Mouse (Mus musculus): ENCODE measurements at regions not wholly inside any gene's neighbourhood (a gene's known extent, or its start where the extent isn't known, plus 50 kb on each side); places are given as distances from the start of the nearest gene placed in this dataset.

DNA sequence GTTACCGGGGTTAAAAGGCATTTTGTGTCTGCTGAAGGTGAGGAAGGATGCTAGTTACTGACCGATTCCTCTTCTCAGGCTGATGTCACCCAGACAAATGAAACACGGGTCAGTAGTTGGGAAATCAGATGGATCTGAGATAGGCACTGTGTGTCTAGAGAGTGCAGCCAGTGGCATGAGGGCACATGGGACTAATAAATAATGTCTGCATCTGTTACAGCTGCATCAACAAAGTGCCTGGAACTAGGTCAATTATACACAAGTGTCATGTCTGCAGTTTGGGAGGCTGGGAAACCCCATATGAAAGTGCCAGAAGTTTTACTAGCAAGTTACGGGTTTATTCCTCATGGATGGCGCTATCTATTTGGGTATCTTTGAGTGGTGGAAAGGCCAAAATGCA, 68.8 kb downstream of the Cxcl12 start:
- DNase-seq (ENCODE audit: low read depth), result no peak

DNA sequence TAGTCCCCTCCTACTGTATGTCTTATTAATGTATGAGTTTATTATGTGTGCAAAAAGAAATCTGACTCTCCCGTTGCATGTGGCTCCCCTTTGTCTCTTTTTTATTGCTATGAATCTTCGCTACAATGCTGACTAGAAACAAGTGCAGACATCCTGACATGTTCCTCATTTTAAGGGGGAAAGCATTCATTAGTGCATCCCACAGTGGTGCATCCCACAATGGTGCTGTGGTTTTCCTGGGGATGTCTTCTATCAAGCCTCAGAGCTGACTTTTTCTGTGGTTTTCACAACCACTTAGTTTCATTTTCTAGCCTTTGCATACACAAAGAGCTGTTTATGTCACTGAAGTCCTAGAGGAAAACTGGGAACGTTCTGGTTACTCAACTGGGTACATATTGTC, 72.9 kb downstream of the Cxcl12 start:
- no peak for DNase-seq (ENCODE audit: low read depth)

DNA sequence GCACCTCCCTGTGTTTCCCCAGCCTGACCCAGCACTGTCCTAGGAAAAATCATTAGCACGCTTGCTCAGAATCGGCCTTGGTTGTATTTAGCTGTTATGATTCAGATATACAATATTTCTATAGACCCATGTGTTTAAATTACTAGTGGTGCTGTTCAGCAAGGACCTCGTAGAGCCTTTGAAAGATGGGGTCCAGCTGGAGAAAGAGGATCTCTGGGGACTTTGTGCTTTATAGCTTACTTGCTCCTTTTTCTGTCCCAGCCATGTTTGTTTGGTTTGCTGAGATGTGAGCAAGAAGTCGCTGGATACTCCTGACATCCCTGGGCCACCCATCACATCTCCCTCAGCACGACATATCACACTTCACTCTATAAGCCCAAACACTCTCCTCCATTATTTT, 77.1 kb downstream of the Cxcl12 start:
- DNase-seq (ENCODE audit: low read depth), result no peak

DNA sequence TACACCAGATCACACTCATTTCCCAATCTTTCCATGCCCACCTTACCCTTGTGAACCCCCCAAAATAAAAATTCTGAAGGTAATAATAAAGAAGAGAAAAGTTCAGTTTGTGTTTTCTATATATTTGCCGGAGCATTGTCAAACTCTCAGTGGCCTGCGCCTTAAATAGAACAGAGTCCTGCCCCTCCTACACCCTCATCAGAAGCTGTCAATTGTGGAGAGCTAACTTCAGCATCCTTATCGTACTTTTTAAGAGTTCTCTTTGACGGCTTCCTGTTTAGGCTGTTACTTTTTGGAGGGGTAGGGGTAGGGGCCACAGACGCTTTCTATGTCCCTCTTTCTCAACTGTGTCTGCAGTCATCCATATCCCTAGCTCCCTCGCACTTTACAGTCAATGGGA, 77.5 kb downstream of the Cxcl12 start:
- no peak for DNase-seq (ENCODE audit: low read depth)

DNA sequence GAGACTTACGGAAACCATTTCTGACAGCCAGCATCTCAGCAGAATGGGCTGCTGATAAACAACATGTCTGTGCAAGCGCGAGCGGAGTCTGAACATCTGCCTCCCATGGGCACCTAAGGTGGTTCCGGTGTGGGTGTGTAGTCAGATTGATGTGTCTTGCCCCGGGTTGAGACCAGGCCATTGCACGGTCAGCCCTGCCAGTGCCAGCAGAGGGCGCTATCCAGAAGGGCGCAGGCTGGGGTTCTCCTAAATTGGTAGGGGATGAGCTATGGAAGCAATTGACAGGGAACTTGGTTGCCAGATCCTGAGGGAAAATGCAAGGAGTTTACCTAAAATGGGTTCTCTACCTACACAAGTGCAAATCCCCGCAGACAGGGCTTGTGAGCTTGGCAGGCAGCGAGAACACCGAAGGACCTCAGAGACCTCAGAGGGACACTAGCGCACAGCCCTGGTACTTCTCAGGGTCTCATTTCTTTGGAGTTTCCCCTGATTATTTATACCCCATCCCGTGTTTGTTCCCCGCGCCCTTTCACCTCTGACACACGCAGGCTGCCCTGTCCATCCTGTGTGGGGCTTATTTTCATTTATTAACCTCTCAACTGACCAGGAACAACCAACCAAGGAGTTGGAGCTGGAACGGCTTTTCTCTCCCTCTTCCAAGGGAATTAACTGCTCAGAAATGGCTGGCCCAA, 81.0 kb downstream of the Cxcl12 start:
- DNase-seq (ENCODE audit: low read depth), result no peak

DNA sequence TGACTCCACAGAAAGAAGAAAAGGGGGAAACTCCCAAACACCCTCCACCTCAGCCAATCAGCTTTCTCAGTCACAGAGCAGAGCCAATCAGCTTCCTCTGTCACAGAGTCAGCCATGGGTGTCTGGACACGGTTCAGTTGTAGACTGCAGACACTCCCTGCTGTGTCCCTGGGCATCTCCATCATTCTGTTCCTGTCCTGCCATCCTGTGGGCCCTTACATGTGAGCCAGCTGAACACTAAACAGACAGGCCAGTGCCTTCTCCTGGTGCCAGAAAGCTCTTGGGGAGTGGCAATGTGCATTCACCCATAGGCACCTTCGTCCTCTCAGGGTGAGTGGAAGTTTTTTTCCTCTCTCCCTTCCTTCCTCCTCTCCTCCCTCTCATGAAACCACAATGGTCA, 81.7 kb downstream of the Cxcl12 start:
- DNase-seq (ENCODE audit: low read depth), result no peak

DNA sequence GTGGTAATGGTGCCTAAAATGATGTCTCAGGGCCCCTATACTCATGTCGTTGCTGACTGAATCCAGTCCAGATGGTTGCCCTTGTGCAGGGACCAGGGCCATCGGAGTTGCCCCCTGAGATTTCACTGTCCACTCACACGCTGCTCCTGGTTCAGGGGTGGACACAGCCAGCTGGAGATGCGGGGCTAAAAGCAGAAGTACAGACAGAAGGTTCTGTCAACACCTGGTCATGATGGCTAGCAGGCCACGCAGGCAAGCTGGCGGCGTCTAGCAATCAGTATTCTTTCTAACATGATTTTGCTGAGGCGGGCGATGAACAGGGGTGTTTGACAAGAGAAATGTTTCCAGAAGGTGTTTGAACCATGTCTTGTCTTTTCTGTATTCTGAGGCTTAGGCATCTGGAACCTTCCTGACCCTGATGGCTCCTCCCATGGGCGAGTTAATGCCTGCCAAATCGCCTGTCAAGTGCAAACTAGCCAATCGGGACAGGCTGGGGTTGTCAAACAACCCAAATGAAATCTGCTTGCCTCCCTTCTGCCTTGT, 83.1 kb downstream of the Cxcl12 start:
- DNase-seq (ENCODE audit: low read depth), result no peak

DNA sequence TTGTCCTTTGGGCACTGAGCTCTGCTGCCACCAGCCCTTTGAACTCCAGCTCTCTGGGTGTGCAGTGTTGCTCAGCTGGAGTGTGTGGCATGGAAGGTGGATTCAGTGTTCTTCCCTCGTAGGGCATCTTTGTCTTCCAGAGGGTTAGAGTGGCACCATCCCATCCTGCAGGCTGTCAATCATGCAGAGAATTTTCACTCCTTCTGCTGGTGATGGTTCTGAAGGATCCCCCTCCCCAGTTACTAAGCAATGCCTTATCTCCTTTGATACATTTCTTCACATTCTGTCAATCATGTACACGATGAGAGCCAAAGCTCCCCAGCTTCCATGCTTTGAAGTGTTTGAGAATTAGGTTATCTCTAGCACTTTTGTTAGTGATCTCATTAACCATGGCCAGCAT, 84.0 kb downstream of the Cxcl12 start:
- DNase-seq (ENCODE audit: low read depth), result no peak

DNA sequence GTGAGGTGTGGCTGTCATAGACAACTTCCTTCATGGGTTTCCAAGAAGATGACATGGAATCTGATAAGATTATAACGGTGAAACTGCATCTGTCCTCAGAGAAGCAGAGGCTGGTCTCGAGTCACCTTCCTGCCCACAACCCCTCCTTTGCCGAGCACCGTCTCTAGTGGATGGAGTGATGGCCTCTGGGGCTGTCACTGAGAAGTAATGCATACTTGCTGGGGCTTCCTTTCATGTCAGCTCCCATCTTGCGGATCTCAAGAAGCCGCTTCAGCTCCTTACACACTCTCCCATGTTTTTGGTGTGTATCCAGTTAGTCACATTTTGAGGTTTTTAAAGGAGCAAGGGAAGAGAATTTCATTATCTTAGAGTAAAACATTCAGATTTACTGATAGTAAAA, 84.7 kb downstream of the Cxcl12 start:
- DNase-seq (ENCODE audit: low read depth), result no peak

DNA sequence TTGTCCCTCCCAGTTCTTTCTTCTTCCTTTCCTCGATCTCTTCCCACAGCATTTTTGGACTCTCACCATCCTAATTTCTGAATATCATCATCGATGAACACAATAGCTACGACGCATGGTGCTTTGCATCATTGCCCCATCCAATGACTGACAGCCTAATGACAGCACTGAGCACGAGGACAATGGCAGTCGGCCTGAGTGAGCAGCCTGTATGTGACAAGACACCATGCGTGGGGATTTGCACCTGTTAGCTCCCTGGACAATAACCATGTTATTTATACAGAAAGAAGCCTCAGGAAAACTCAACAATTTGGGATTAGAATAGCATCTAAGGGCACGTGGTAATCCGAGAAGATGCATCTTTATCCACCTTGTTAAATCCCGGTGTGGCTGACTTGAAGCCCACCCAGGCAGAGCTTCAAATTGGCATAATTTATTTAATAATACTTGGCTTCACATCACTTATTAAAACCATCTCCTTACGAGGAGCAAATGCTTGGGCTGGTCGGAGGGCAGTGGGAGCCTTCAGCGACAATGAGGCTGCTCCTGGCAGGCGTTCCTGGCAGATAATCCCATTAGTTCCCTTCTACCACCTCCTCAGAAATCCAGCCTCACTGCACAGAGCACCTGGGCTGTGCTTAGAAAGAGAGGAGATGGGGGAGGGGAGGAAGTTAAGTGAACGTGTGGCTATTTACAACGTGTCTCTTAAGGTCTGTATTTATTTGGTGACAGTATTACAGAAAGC, 85.4 kb downstream of the Cxcl12 start:
- no peak for DNase-seq (ENCODE audit: low read depth)

DNA sequence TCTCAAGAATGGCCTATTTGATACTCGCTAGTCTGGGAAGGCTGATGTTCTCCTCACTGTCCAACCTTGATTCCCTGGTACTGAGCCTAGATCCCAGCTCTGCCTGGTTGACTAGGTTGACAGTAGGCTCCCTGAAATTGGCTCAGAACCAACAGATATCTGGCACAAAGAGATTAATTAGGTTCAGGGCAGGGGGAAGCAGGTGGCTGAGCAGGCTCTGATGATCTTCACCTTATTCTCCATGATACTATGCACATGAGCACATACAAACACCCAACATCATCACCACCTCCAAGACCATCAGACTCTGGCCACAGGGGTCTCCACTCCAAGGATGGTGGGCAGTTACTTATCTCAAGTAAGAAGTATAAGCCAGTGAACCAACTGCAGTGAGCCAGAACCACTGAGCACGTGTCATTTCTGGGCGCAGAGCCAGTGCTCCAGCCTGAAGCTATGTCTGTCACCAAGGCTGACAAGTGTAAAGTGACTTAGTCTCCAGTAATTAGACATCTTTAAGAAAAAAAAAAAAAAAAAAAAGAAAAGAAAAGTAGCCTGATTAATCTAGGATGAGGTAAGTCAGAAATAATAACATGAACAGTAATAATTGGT, 86.4 kb downstream of the Cxcl12 start:
- no peak for DNase-seq (ENCODE audit: low read depth)

DNA sequence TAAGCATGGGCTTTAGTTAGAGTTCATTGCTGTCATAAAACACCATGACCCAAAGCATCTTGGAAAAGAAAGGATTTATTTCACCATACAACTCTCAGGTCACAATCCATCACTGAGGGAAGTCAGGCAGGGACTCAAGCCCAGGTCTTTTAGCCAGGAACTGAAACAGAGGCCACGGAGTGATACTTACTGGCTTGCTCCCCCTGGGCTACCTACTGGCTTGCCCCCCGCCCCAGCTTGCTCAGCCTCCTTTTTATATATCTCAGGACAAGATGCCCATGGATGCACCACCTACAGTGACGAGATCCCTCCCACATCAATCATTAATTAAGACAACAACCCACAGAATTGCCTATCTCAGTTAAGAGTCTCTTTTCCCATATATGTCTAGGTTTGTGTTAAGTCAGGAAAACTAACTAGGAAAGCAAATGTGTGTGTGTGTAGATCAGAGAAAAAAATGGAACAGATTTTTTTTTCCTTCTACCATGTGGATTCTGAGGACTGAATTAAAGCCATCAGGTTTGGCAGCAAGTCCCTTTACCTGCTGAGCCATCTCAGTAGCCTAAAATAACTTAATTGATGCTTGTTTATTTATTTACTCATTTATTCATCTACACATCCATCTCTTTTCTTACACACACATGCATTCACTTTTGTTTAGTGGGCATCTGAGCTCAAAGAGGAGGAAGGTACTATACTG, 87.2 kb downstream of the Cxcl12 start:
- no peak for DNase-seq (ENCODE audit: low read depth)

DNA sequence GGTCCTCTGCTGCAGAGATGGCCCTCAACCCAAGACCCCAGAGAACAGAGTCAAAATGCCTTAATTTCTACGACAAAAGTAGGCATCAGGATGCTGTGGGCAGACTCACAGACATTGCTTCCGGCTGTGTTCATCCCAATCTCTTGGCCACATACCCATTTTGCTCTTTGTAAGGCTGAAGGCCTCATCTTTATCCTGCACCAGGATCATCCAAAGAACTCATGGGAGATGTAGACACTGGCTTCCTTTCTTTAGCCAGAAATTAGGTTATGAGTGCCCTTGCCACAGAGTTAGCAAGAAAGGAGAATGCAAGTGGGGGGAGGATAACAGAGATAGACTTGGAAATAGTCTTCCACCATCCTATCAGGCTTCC, 87.8 kb downstream of the Cxcl12 start:
- no peak for DNase-seq (ENCODE audit: low read depth)

DNA sequence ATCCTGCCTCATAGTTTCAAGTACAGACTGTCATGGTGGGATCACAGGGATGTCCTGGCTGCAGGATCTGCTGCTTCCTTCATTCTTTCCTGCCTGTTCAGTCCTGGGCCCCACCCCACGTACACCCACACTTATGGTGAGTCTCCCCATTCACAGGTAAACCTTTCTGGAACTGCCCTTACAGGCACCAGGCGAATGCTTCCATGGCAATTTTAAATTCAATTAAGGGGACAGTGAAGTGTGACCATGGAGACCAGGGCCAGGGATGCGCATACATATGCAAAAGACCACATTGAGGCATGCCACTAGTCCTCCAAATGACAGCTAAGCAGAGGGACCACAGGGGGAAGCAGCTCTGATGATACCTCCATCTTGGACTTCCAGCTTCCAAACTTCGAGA, 89.3 kb downstream of the Cxcl12 start:
- DNase-seq (ENCODE audit: low read depth), result no peak

DNA sequence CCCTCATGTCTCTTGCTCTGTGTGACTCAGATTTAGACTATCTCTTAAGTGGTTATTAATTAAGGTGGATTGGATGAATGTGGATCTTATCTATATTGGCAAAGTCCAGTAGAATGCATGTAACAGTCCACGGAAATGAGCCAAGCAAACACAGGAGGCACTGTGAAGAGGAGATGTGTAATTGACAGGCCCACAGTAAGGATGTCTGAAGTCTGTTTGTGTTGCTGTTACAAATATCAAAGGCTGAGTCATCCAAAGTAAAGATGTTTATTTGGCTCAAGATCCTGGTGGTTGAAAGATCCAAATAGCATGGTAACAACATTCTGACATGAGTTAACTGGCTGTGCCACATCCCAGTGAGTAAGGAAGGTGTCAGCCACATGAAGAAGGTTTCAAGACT, 99.6 kb downstream of the Cxcl12 start:
- DNase-seq (ENCODE audit: low read depth), result no peak

DNA sequence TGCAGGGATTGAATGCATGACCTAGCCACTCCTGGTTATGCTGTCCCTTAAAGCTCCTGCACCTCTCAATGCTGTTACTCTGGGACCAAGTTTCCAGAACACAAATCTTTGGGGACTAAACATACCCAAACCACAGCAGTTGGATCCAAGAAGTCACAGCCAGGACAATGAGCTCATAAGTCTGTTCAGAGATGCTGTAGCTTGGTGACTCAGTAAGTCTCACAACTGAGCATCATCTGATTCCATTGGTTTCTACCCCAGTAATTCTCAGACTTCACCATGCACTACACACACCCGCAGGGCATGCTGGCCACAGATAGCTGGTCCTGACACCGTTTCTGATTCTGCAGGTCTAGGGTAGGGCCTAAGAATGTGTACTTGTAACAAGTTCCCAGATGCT, 100.0 kb downstream of the Cxcl12 start:
- DNase-seq (ENCODE audit: low read depth), result no peak

DNA sequence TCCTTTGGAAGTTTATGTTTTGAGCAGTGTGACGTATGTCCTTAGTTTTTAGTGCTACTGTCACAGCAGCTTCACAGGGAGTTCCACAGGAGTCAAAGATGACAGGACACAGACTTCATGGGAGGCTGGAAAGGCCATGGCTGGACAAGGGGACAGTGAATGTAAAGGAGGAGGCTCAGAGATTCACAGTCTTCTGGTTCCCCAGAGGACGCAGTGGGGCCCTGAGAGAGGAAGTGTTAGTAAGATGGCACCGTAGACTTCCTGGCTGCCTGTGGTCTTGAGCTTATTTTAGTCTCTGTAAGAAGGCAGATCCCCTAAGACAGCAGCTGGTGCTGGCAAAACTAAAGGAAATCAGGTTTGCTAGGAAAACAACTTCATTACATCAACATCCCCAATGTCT, 101.9 kb downstream of the Cxcl12 start:
- DNase-seq (ENCODE audit: low read depth), result no peak

DNA sequence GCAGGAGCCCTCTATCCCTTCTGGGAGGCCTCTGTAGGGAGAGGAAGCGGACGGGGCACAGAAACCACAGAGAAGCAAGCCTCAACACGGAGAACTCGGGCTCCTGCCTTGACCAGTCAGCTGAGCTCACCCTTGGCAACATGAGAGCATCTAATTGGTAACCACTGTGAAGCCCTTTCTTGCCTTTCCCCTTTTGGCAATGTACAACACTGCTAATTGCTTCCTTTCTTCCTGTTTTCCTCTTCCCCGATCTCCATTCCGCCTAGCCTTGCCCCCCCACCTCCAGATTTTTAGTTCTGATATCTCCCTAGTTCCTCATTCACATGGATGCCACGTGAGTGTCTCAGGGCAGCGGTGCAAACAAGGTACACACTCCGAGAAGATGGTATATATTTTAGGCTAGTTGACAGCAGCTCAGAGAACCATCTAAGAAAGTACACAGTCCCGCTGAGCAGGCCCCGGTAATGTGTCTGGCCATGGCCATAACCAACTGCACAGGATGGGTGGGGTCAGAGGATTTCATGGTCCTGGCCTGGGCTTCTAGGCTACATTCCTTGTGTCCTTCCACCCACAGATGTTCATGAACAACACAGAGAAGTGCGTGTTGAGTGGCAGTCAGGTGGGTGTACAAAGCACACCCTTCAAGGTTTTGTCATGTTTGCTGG, 103.4 kb downstream of the Cxcl12 start:
- no peak for DNase-seq (ENCODE audit: low read depth)

DNA sequence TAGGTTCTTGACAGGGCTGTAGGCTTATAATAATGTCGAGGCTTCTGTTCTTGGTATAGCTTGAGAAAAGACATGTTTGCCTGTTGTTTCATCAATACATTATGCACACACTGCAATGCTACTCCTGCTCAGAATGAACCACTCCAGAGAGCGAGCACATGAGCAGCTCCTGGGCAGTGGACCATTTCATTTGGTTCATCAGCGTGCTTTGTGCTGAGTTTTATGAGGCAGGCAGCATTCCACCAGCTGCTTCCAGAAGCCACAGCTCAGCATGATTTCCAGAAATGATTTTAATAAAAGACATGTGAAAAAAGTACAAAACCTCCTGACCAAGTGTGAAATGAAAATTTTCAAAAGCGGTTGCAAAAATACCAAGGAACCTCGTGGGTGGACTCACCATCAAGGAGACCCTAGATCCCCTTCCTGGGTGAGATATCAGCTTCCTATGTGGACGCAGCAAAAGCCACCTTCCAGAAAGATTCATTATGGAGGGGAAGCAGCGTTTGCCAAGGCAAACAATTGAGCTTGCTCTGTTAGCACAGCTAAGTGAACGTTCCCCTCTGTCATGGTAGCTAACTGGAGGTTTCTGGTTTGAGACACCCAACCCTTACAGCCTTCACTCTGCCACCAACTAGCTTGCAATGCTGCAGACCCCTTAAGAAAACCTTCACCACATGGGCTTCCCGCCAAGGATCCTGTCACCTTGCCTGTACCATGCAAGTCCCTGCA, 104.1 kb downstream of the Cxcl12 start:
- no peak for DNase-seq (ENCODE audit: low read depth)

DNA sequence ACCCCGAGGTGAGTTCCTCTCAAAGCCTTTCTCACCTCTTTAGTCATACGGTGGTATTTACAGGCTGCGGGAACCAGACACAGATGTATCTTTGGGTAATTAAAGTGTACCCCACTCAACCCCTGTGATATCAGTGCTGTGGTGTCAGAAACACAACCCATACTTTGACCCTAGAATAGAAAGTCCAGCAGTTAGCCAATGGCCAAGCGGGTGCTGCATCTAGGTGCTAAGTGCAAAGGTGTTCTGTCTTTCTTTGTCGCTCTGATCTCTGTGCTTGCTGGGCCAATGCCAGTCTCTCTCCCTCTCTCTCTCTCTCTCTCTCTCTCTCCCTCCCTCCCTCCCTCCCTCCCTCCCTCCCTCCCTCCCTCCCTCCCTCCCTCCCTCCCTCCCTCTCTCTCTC, 107.6 kb downstream of the Cxcl12 start:
- DNase-seq (ENCODE audit: low read depth), result no peak

DNA sequence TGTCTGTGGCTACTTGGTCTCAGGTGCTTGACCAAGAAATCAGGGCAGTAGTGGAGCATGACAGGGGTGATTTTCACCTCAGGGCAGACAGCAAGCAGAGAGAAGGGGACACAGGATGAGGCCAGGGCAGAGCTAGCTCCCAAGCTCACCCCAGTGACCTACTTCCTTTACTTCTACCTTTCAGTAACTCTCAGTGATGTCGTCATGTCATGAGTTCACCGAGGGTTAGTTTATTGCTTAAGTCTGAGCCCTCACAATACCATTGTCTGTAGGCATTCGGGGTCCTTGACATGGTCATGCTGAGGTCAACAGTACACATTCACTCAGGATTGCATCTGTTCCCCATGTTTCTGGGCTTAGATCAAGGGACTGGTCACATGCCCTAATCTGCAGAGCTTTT, 108.5 kb downstream of the Cxcl12 start:
- no peak for DNase-seq (ENCODE audit: low read depth)

DNA sequence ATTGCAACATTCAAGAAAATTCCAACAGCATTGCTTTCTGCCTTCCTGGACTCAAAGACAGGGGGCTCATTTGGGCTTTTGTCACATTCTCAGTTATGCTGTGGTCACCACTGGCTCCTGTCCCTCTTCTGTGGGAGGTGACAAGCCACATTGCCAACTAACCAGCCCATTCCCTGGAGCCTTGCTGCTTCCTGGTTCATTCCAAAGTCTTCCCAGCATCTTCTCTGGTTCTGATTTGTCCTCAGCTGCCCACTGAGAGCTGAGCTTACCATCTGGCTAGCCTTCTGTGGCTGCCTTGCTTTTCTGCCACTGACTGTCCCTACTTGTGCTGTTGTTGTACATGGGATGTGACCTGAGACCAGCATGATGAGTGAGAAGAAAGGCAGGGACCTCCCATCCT, 111.0 kb downstream of the Cxcl12 start:
- DNase-seq (ENCODE audit: low read depth), result no peak
